Mouse (Mus musculus): Measurements from ENCODE around the gene Plk5. TPM values are rescaled to one million over a fixed set of nuclear protein-coding genes. Genes with fewer than 3 reads are reported as not detected.

The Plk5 gene
- polyA plus RNA-seq, 1 experiment from 2014 or later = 11.0 TPM

GRCm38 (mm10) chr10:80406684-80407501, 50.6 kb downstream of the Plk5 start, which contains the start of gene Uqcr11:
Gene Uqcr11 (minus strand): TSS chr10:80406830.
- H3K27me3 ChIP-seq (ENCODE audit: control insufficient read depth, insufficient read depth, low read depth, low read length) = no peaks in the 10 kb centered on the region
- WGBS = 2% methylated on average over 27 of the region's 27 CpGs
- peak within 1 kb of the TSS; percentile 79 for H3K27ac ChIP-seq (ENCODE audit: low read length)
- H3K36me3 ChIP-seq (ENCODE audit: control insufficient read depth, insufficient read depth, low read length) = peaks cover 36% of the 10 kb centered on the region
- H3K4me1 ChIP-seq (ENCODE audit: control insufficient read depth, insufficient read depth, low read length) = peaks cover 23% of the 10 kb centered on the region
- H3K9me3 ChIP-seq (replicated peaks; ENCODE audit: control insufficient read depth, low read length, poor library complexity, severe bottlenecking) = no peaks in the 10 kb centered on the region
- peak within 1 kb of the TSS; percentile 90 for H3K4me3 ChIP-seq (ENCODE audit: low read depth, low read length)
- peak; percentile 83 for ATAC-seq
- H3K9ac ChIP-seq (ENCODE audit: low read depth, low read length) = peak within 1 kb of the TSS; percentile 87
- H3K4me2 ChIP-seq (ENCODE audit: low read length) = peak within 1 kb of the TSS; percentile 98

- no peaks in the 10 kb centered on the region for H3K9me3 ChIP-seq (replicated peaks; ENCODE audit: control insufficient read depth, low read length, poor library complexity, severe bottlenecking)
- H3K4me1 ChIP-seq (ENCODE audit: control insufficient read depth, insufficient read depth, low read length) = peaks cover 23% of the 10 kb centered on the region
- ATAC-seq = no peak
- H3K4me3 ChIP-seq (ENCODE audit: low read depth, low read length) = no peak overlapping the region
- H3K4me2 ChIP-seq (ENCODE audit: low read length) = no peak overlapping the region
- no peak overlapping the region for H3K9ac ChIP-seq (ENCODE audit: low read depth, low read length)
- no peaks in the 10 kb centered on the region for H3K27me3 ChIP-seq (ENCODE audit: control insufficient read depth, insufficient read depth, low read depth, low read length)
- no peak overlapping the region for H3K27ac ChIP-seq (ENCODE audit: low read length)
- 51% methylated on average over 4 of the region's 4 CpGs for WGBS
- H3K36me3 ChIP-seq (ENCODE audit: control insufficient read depth, insufficient read depth, low read length) = peaks cover 37% of the 10 kb centered on the region
These were observed 51.7 kb downstream of the Plk5 start for GRCm38 (mm10) chr10:80407924-80408323.

- no peaks in the 10 kb centered on the region for H3K9me3 ChIP-seq (replicated peaks; ENCODE audit: control insufficient read depth, low read length, poor library complexity, severe bottlenecking)
- no peak overlapping the region for H3K4me2 ChIP-seq (ENCODE audit: low read length)
- no peak overlapping the region for H3K9ac ChIP-seq (ENCODE audit: low read depth, low read length)
- peak overlapping the region; percentile 48; the same call in 1 of the 2 replicates for H3K27ac ChIP-seq (ENCODE audit: low read length)
- peaks cover 68% of the 10 kb centered on the region for H3K36me3 ChIP-seq (ENCODE audit: control insufficient read depth, insufficient read depth, low read length)
- no peaks in the 10 kb centered on the region for H3K4me1 ChIP-seq (ENCODE audit: control insufficient read depth, insufficient read depth, low read length)
- ATAC-seq = 0 out of 2 replicates have a peak, but pooled peaks have one; percentile 6
- no peaks in the 10 kb centered on the region for H3K27me3 ChIP-seq (ENCODE audit: control insufficient read depth, insufficient read depth, low read depth, low read length)
- no peak overlapping the region for H3K4me3 ChIP-seq (ENCODE audit: low read depth, low read length)
- WGBS = 78% methylated on average over 43 of the region's 44 CpGs
These were observed 56.6 kb downstream of the Plk5 start for GRCm38 (mm10) chr10:80412656-80413541.

Small RNA genes within 50 kb of the gene (microRNA-seq; reads per million reads assigned to microRNA genes)
- gene Gm22721 = not detected

Other genes with a start within 250 kb of the Plk5 start
- 14.2 and 15.4 TPM in 2 replicates for gene Stk11, start 240.7 kb upstream of the Plk5 start, polyA plus RNA-seq (2015; fragmentation: Nextera tagmentation; extraction: Ambion mirVana)
- 433 and 454 TPM in 2 replicates for gene Atp5d, start 217.8 kb upstream of the Plk5 start, polyA plus RNA-seq (2015; fragmentation: Nextera tagmentation; extraction: Ambion mirVana)
- 70.3 and 81.6 TPM in 2 replicates for gene Cbarp, start 215.6 kb upstream of the Plk5 start, polyA plus RNA-seq (2015; fragmentation: Nextera tagmentation; extraction: Ambion mirVana)
- 15.5 and 21.1 TPM in 2 replicates for gene Midn, start 208.2 kb upstream of the Plk5 start, polyA plus RNA-seq (2015; fragmentation: Nextera tagmentation; extraction: Ambion mirVana)
- 380 and 398 TPM in 2 replicates for gene Cirbp, start 190.5 kb upstream of the Plk5 start, polyA plus RNA-seq (2015; fragmentation: Nextera tagmentation; extraction: Ambion mirVana)
- gene 1600002K03Rik, start 183.5 kb upstream of the Plk5 start, polyA plus RNA-seq (2015; fragmentation: Nextera tagmentation; extraction: Ambion mirVana) = 11.0 and 11.4 TPM in 2 replicates
- 37.3 and 43.3 TPM in 2 replicates for gene Efna2, start 177.0 kb upstream of the Plk5 start, polyA plus RNA-seq (2015; fragmentation: Nextera tagmentation; extraction: Ambion mirVana)
- gene Mum1, start 130.0 kb upstream of the Plk5 start, polyA plus RNA-seq (2015; fragmentation: Nextera tagmentation; extraction: Ambion mirVana) = 47.8 and 51.1 TPM in 2 replicates
- gene Ndufs7, start 107.3 kb upstream of the Plk5 start, polyA plus RNA-seq (2015; fragmentation: Nextera tagmentation; extraction: Ambion mirVana) = 263 and 302 TPM in 2 replicates
- gene Gamt, start 95.4 kb upstream of the Plk5 start, polyA plus RNA-seq (2015; fragmentation: Nextera tagmentation; extraction: Ambion mirVana) = 15.8 and 19.5 TPM in 2 replicates
- gene Dazap1, start 95.0 kb upstream of the Plk5 start, polyA plus RNA-seq (2015; fragmentation: Nextera tagmentation; extraction: Ambion mirVana) = 43.7 and 51.9 TPM in 2 replicates
- gene Rps15, start 64.0 kb upstream of the Plk5 start, polyA plus RNA-seq (2015; fragmentation: Nextera tagmentation; extraction: Ambion mirVana) = 465 and 476 TPM in 2 replicates
- gene Apc2, start 60.5 kb upstream of the Plk5 start, polyA plus RNA-seq (2015; fragmentation: Nextera tagmentation; extraction: Ambion mirVana) = 172 and 205 TPM in 2 replicates
- gene 2310011J03Rik, start 35.9 kb upstream of the Plk5 start, polyA plus RNA-seq (2015; fragmentation: Nextera tagmentation; extraction: Ambion mirVana) = 21.9 and 26.7 TPM in 2 replicates
- 5.6 and 6.5 TPM in 2 replicates for gene Pcsk4, start 27.0 kb upstream of the Plk5 start, polyA plus RNA-seq (2015; fragmentation: Nextera tagmentation; extraction: Ambion mirVana)
- gene Reep6, start 26.5 kb upstream of the Plk5 start, polyA plus RNA-seq (2015; fragmentation: Nextera tagmentation; extraction: Ambion mirVana) = 6.0 and 8.6 TPM in 2 replicates
- gene Adamtsl5, start 8.0 kb upstream of the Plk5 start, polyA plus RNA-seq (2015; fragmentation: Nextera tagmentation; extraction: Ambion mirVana) = 0.38 and 0.40 TPM in 2 replicates
- gene Mex3d, start 31.2 kb downstream of the Plk5 start, polyA plus RNA-seq (2015; fragmentation: Nextera tagmentation; extraction: Ambion mirVana) = 13.6 and 15.0 TPM in 2 replicates
- 174 and 188 TPM in 2 replicates for gene Mbd3, start 43.1 kb downstream of the Plk5 start, polyA plus RNA-seq (2015; fragmentation: Nextera tagmentation; extraction: Ambion mirVana)
- gene Uqcr11, start 50.4 kb downstream of the Plk5 start, polyA plus RNA-seq (2015; fragmentation: Nextera tagmentation; extraction: Ambion mirVana) = 455 and 532 TPM in 2 replicates
- gene Tcf3, start 77.2 kb downstream of the Plk5 start, polyA plus RNA-seq (2015; fragmentation: Nextera tagmentation; extraction: Ambion mirVana) = 30.2 and 35.2 TPM in 2 replicates
- gene Onecut3, start 138.4 kb downstream of the Plk5 start, polyA plus RNA-seq (2015; fragmentation: Nextera tagmentation; extraction: Ambion mirVana) = 1.2 and 1.6 TPM in 2 replicates
- 1.1 and 1.4 TPM in 2 replicates for gene Atp8b3, start 182.7 kb downstream of the Plk5 start, polyA plus RNA-seq (2015; fragmentation: Nextera tagmentation; extraction: Ambion mirVana)
- gene Rexo1, start 205.1 kb downstream of the Plk5 start, polyA plus RNA-seq (2015; fragmentation: Nextera tagmentation; extraction: Ambion mirVana) = 26.9 and 27.6 TPM in 2 replicates
- 4.9 and 5.5 TPM in 2 replicates for gene Klf16, start 220.9 kb downstream of the Plk5 start, polyA plus RNA-seq (2015; fragmentation: Nextera tagmentation; extraction: Ambion mirVana)
- 97.0 and 108 TPM in 2 replicates for gene Abhd17a, start 233.9 kb downstream of the Plk5 start, polyA plus RNA-seq (2015; fragmentation: Nextera tagmentation; extraction: Ambion mirVana)
- 61.2 and 64.3 TPM in 2 replicates for gene Scamp4, start 246.4 kb downstream of the Plk5 start, polyA plus RNA-seq (2015; fragmentation: Nextera tagmentation; extraction: Ambion mirVana)
- gene Adat3, start 246.4 kb downstream of the Plk5 start, polyA plus RNA-seq (2015; fragmentation: Nextera tagmentation; extraction: Ambion mirVana) = 4.5 and 6.2 TPM in 2 replicates
- 3.0 and 4.0 TPM in 2 replicates for gene Gm49322, start 249.6 kb downstream of the Plk5 start, polyA plus RNA-seq (2015; fragmentation: Nextera tagmentation; extraction: Ambion mirVana)